Mouse (Mus musculus) cortical plate, adult 2 months (tissue): ENCODE results near the gene Oard1.

Experiments
- CTCF ChIP-seq: fragments of 200-500 bp; IDR thresholded peaks from 2 replicates; pipeline ENCODE4 v1.5.1; 2011; ENCODE audit warnings: mild to moderate bottlenecking, control low read depth, low read length; ENCODE audit not compliant: insufficient read depth; ENCODE audit errors: extremely low read depth
- POLR2A ChIP-seq: fragments of 200-500 bp; IDR thresholded peaks from 2 replicates; pipeline ENCODE4 v1.6.1; 2011; ENCODE audit warnings: mild to moderate bottlenecking, low read length, control low read depth; ENCODE audit not compliant: insufficient read depth; ENCODE audit errors: extremely low read depth

DNA sequence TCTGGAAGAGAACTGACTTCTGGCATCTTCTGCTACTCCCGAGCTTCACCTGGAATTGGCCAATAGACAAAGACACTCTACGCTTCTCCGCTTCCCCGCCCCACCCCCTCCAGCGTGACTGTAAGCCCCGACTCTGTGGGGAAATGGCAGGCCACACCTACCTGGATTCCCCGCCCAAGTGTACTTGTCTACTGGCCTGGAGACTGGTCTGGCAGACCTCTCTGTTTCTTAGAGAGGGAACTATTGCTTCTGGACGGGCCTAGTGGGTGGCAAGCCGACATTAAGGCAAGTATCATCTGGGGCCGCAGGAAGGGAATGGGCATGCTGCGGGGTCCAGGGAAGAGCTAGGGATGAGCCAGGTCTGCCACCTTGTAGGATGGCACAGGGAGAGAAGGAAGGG is 44.9 kb downstream of the Oard1 start, which contains the start of gene Unc5cl:
- TF ChIP-seq CTCF, result no peak
- TF ChIP-seq POLR2A, result no peak
